Mouse (Mus musculus): Measurements from ENCODE around the gene Tcea2.

- TF ChIP-seq CTCF (IDR thresholded peaks at IDR 0.05; ENCODE audit: low read depth, low read length) (no peak), POLR2A (IDR thresholded peaks at IDR 0.05; ENCODE audit: borderline replicate concordance, low read depth, low read length) (no peak)
These were observed 9.2 kb upstream of the Tcea2 start for GRCm38 (mm10) chr2:181670913-181671311.

All from bone marrow macrophage, adult 2 months (primary cell).